Mouse (Mus musculus) frontal cortex, postnatal 14 days (tissue): Measurements from ENCODE around the gene Ptbp1.

Source experiments
- DNase-seq, 2 experiments: peaks; one replicate each; pipeline ENCODE4 v3.0.0; 2022; ENCODE audit warnings: low spot score in 2 of 2

Gene Ptbp1

DNA sequence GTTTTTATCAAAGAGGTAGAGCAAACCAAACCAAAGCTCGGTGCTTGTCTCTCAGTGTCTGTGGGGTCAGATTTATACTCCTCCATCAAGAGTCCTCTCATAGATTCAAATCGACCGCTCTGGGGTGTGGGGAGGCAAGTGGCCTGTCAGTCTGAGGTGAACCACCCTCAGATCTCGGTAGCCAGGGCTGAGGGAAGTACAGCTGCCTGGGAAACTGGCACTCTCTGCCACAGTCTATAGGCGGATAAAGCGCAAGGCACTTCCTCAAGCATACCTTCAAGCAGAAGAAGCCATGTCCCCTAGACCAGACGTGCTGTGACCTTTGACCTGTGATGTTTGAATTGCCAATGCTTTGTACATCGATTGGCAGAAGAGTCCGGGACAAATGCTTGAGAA, 21.4 kb upstream of the Ptbp1 start:
- no peak for DNase-seq

DNA sequence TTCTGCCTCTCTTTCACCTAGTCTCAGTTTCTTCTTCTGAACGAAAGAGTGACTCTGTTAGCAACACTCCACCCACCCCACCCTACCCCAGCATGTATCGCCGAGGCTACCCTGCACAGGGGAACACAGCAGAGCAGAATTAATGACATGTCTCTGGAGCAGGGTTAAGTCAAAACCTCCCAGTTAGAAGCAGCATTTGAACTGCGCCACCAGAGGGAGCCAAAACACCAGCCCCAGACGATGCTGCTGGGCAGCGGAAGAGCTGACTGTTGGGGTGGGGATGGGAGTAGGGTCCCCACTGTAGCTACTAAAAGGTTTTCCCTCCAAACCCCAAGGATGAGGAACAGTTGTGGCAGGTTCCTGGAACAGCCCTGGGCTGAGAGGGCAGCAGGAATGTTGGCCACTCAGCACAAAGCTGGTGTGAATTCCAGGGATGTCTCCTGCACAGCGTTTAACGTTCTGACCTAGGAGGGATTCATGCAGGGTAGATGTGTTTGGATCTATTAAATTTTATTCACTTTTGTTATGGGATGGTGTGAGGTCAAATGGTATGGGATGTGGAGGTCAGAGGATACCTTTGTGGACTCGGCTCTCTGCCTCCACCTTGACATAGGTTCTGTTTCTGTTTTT, 19.3 kb upstream of the Ptbp1 start:
- DNase-seq = peak in 1 of 2 experiments; percentile 59

DNA sequence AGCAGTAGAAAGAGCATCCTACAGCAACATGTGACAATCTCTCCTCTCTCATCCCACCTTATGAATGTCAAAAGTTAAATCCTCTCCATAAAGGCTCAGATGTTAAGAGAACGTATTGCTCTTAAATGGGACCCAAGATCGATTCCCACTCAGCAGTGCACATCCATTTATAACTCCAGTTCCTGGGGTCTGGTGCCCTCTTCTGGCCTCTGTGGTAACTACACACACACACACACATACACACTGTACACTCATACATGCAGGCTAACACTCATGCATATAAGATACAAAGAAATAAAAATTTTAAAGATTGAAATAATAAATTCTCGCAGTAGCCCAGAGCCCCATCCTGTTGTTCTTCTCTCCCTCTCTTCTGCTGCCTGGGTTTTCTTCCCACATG, 17.3 kb upstream of the Ptbp1 start:
- DNase-seq = no peak

DNA sequence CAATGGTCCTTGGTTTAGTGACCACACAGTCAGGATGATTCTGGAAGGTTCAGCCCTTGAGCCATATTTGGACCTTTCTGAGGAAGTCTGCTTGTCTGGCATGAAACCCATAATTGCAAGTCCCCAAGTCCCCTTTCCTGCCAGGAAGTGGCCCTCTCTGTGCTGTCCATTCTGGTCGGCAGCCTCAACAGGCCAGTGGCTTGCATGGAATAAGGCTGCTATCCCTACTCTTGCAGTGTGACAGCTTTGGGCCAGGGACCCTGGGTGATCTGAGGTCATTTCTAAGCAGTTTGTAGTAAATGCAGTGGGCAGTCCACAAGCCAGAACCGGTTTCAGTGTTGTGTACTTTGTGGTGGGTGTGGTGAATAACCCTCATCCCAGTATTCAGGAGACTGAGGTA, 16.1 kb upstream of the Ptbp1 start:
- DNase-seq = no peak

DNA sequence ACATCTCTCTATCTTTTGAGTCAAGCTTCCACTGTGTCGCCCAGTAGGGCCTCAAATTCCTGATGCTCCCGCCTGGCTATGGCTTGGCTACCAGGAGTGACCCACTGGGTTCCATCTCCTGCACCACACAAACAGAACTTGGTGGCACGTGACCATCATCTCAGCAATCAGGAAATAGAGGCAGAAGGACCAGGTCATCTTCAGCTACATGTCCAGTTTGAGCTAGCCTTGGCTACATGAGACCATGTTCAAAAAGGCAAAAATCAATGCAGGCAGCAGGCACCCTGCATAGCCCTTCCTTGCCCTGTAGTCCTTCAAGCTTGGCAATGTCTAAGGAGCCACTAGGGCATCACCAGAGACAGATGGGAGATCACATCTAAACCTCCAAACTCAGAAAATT, 14.1 kb upstream of the Ptbp1 start:
- DNase-seq = no peak

DNA sequence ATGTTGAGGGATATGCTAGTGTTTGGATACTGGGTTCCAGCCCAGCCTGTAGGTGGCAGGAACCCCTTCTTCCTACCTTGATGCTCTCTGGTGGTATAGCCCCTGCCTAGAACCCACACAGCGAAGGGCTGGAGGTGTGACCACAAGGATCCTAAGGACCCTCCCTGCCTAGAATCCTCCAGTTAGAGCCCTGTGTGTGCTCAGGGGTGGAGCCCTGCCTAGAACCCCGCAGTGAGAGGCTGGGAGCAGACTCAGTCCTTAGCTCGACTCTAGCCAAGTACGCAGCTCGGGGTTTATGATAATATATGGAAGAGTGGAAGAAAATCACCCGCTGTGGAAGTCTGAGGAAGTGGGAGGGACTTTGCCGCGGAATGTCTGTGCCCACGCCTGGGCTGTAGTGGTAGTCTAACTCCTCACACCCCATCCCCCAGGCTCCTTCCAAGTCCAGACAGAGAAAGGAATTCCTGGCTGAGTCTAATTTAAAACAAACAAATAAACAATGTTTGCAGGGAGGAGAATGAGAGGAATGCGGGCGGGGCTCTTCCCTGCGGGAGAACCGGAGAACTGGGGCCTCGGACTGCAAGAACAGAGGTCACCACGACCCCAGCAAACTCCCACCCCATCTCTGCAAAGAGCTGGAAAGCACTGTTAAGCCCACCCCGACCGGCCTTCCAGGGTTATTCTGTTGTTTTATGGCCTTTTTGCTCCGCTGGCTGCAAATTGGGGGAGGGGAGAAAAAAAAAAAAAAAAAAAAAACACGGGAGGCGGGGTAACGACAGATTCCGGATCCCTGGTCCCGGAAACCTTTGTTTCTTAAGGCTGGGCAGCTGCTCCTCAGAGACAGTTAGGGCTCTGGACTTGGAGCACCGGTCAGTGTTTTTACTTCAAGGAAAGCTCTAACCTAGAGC, 13.3 kb upstream of the Ptbp1 start:
- peak; percentile 58 to 76 for DNase-seq

DNA sequence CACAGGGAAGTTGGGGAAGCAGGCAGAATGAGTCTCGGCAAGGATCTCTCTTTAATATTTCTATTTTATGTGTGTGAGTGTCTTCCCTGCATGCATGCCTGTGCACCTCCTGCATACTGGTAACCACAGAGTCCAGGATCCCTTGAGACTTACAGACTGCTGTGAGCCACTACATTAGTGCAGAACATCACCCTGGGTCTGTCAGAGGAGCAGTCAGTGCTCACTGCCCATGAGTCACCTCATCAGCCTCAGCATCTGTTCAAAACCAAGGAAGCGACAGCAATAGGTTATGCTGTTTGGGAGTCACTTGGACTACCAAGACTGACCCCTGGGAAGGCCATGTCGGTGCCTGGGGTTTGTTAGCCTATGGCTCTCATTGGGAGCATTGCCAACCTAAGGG, 11.9 kb upstream of the Ptbp1 start:
- no peak for DNase-seq

DNA sequence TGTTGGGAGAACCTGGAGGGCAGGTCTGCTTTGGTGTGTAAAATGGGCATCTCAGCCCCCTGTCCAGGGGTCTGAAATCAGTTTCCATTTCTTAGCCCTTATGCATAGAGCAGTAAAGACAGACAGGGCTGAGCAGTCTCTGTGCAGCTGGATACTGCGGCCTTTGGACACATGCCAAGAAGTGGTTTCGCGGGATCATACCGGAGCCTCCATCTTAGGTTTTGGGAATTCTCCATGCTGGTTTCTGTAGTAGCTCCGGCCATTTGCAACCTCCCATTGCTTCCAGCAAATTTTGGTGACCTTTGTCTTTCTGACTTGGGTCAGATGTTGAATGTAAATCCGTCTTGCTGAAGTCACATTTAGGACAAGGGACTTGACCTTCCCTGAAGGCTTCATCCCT, 10.8 kb upstream of the Ptbp1 start:
- no peak for DNase-seq

DNA sequence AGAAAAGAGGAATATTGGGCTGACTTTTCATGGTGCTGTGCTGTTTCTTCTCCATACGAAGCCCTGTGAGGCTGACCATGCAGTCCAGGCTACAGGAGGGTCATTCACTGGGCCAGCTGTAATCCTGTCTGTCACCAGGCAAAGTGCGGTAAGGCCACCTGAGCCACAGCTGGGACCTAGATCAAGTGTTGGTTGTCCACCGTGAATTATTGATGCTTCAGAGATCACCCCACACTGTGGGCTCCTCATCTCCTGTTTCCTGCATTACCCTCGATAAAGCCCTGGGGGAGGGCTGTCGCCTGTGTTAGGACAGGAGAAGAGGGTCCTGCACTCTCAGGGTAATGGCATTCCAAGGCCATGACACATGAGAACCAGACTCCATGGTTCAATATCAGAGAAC, 7.7 kb upstream of the Ptbp1 start:
- no peak for DNase-seq

DNA sequence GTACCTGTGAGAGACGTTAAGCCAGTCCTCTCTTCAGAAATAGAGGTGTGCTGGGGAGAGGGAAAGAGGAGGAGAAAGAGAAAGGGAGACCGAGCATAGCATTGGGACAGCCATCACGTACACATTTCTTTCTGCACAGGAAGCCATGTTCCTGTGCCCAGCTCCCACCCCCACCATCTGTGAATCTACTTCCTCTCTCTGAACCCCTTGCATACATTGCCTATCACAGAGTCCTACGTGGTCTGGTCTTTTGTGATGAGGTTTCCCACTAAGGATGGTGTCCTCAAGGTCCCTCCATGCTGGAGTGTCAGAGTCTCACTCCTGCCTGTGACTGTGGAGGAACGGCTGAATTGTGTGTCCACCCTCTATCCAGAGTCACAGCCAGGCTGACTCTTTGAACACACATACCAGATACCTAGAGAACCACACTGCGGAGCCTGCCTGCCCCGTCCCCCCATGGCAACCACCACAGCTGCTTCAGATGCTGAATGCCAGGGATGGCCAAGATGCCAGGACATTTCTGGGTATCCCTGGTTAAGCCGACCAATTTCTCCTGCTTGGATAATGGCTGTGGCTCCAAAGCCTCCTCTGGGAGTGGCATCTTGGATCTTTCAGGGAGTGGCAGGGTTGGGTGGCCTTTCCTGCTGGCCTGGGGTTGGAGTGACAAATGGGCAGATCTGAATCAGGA, 4.1 kb upstream of the Ptbp1 start:
- no peak for DNase-seq

DNA sequence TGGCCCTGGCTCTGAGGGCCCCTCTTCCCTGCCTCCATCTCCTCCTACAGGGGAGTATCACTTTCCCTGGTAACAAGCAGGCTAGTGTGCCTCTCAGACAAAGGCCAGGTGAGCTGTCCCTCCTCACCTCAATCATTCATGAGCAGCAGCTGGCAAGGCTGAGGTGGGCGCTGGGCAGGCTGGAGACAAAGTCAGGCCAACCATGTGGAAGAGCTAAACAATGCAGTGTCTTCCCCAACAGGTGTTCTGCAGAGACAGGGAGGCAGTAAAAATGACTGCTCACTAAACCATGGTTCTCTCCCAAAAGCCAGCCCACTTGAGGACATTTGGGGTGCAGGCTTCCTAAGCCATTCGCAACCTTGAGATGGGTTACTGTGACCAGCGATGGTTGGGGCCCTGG, 2.6 kb upstream of the Ptbp1 start:
- DNase-seq = no peak

DNA sequence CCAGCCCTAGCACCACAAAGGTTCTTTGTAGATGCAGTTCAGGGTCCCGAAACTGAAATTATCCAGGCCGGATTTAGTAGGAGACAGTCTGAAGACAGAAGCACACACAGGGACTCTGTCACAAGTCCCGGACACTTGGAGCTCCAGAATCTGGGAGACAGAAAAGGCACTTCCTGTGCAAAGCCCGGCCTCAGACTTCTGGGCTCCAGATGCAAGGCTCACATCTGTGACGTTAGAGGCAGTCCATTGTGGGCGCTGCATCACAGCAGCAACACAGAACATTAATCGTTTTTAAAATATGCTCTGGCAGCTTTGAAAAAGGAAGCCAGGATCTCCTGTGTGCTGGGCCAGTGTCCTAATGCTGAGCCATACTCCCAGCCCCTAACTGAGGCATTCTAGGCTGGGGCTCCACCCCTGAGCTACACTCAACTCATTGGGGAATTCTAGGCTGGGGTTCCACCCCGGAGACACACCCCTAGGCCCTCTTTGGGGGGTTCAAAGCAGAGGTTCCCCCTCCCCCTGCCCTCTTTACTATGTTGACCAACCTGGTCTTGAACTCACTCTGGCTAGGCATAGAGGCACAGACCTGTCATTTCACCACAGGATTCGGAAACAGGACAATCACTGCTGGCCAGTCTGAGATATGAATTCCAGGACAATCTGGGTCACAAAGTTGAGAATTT, 2.0 kb upstream of the Ptbp1 start:
- DNase-seq = no peak

DNA sequence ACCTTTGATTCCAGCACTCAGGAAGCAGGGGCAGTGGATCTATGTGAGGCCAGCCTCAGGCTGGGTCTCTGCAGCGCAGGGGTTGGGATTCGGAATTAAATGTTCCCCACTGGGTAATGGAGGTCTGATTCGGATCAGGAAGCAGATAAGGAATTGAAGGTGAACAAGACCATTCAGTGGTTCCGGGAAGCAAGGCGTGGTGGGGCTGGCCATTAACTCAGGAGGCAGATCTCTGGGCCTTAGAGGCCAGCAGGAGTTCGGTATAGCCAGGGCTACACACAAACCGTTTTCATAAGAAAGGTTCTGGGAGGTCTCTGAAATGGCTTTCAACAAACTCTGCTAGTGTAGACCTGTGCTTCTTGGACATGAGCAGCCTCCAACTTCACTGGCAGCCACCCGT, 1.4 kb upstream of the Ptbp1 start:
- DNase-seq = no peak

DNA sequence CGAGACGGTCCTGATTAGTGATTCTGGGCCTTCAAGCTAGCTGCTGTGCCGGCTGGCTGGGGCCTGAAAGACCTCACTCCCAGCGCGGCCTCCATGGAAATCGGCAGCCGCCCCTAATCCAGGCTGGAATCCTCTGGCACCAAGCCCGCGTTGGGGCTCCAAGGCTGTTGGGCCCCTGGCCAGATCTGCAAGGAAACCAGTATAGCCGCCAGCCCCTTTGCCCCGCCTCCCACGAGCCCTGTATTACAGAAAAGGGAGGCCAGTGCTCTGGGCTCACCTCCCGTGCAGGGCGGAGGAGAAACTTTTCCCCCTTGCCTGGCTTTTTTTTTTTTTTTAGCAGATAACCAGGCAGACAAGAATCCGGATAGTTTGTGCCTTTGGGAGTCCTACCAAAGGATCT, 835 bp upstream of the Ptbp1 start:
- peak; percentile 79 to 85 for DNase-seq

DNA sequence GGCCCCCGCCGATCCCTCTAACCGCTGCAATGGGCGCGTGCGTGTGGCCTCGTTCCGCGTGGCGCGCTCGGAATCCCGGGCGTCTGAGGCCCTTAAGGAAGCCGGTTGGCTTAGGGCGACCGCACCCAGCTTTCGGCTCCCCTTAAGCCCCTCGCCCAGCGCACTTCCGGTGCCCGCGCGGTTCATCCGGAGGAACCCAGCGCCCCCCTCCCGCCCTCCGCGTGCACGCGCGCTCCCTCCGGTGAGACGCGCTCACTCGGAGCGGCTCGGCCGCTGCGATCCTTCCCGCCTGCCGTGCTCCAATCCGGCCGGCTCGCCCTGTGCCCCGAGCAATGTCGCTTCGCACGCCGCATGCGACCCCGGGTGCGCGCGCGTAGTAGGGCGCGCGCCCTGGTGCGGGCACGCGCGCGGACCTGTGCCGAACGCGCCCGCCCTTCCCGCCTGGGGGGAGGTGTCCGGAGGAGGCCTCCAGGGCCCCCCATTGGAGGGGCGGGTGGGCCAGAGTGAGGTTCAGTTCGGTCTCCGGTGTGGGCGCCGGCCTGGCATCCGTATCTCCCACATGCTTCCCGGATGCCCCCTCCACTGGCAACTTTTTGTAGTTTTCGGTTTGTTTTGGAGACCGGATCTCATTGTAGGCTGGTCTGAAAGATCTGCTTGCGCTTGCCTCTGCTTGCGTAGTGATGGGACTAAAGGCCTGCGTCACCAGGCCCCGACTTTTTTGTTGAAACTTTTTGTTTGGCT, 744 bp downstream of the Ptbp1 start:
- no peak for DNase-seq

DNA sequence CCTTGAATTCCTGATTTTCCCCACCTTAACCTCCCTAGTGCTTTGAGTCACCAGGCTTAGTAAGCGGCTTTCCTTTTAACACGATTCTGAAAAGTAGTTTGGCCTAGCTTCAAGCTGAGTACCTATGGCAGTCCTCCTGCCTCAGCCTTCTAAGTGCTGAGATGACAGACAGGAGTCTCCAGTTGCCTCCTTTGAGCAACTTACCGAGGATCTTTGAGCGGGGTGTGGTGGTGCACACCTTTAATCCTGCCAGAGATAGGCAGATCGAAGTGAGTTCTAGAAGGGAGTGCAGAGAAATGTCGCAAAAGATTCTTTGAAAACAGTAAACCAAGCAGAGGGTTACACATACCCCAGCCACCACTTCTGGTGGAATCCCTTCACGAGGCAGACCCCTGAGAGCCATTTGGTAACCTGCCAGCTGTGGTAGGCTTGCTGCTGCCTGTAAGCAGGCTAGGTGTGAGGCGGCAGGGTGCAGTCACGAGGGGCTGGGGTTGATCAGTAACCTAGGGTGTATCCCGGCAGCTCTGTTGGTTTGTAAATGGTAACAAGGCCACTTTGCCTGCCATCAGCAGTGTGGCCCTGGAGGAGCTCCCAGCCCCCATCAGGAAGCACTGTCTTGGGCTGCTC, 1.4 kb downstream of the Ptbp1 start:
- no peak for DNase-seq

DNA sequence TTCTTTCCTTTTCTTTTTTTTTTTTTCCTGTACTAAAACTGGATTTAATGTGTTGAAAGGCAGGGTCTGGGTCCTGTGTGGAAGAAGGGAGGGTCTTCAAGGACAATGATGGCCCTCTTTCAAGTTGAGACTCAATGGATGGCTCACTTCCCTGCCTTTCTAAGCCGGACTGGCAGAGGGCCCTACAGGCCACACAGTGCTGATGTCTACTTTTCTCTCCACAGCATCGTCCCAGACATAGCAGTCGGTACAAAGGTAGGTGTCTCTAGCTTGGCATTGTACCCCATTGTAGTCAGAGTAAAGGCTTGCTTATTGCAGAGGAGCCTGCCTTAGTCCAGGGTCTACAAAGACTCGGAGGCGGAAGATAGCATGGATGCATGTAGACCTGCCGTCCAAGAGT, 2.1 kb downstream of the Ptbp1 start:
- DNase-seq = no peak

DNA sequence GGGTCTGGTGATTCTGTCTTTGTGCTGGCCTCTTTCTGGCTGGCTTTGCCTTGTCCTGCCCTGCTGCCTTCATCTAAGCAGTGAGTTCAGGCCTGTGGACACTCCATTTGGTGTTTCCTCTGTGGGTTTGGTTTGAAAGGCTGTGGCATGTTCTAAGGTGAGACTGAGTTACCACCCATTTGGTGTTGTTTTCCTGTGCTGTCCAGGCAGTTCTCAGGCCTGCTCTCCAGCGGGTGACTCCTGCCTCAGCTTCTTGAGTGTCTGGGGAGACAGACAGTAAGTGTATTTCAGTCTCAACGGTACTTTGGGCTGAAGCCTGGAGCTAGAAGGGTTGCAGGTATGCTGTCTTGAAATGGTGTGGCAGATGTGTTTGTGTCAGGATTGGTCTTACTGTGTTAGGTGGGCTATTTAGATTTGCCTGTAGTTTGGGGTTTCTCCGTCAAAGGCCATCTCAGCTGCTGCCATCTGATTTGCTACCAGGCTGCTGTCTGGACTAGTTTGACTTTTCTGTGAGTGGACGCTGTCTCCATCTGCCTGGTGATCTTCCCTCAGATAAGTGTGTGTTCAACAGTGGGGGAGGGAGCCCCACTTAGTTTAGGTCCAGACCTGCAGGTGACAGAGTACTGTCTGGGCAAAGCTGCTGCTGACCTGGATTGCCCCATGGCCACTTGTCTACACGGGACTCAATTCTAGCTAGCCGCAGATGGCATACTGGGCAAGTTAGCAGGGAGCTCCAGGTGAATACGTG, 2.7 kb downstream of the Ptbp1 start:
- DNase-seq = no peak

DNA sequence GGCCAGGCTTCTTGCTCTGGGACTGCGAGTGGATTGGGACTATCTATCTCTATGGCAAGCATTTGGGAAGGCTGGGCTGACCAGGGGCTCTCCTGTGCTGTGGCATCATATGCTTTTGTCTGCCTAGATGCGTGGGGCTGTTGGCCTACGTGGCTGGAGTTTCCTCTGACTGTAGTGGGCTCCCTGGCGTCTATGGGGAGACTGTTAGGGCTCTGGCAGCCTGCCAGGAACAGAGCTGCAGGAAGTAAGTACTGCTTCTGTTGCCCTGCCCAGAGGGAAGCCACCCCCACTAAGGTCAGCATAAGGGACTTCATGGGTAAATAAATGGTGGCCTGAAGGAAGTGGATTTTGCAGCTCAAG, 3.2 kb downstream of the Ptbp1 start:
- DNase-seq = peak in 1 of 2 experiments; percentile 53

DNA sequence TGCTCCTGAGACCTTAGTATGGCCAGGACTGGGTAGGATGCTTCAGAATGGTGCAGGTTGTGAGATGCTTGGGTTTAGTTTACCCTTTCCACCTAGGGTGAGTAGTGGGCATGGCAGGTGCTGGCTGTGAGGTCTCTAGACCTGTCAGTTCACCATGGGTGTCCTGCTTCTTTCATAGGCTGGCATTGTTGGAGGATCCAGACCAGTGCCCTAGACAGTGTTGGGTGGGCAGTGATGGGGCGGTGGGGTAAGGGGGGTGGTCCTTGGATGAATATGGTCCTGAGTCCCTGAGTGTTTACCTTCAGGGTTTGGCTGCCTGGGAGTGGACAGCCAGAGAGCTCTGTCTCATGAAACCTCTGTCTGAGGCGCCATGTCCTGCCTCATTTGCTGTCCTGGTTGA, 3.7 kb downstream of the Ptbp1 start:
- no peak for DNase-seq
